Mouse (Mus musculus) heart, embryonic 10.5 days (tissue): ENCODE measurements around the gene Tusc2. TPM values are rescaled to one million over a fixed set of nuclear protein-coding genes. Genes with fewer than 3 reads are reported as not detected.

Experiments used
- DNase-seq: peaks from one replicate; pipeline ENCODE4 v3.0.0-alpha.2; 2017; ENCODE audit warnings: low spot score
- H3K27ac ChIP-seq: fragments of 300-500 bp; sonication (generic); 2 replicates; pipeline ENCODE4 v1.5.1; 2016; ENCODE audit warnings: mild to moderate bottlenecking
- H3K27me3 ChIP-seq: fragments of 300-500 bp; sonication (generic); 2 replicates; pipeline ENCODE4 v1.6.1; 2016; ENCODE audit warnings: mild to moderate bottlenecking; ENCODE audit not compliant: poor library complexity, insufficient read depth, severe bottlenecking
- H3K36me3 ChIP-seq: fragments of 300-500 bp; sonication (generic); 2 replicates; pipeline ENCODE4 v1.6.1; 2016; ENCODE audit warnings: mild to moderate bottlenecking, moderate library complexity
- H3K4me1 ChIP-seq: fragments of 300-500 bp; sonication (generic); 2 replicates; pipeline ENCODE4 v1.6.1; 2016; ENCODE audit warnings: mild to moderate bottlenecking
- H3K4me3 ChIP-seq: fragments of 300-500 bp; sonication (generic); 2 replicates; pipeline ENCODE4 v1.5.1; 2016; ENCODE audit warnings: mild to moderate bottlenecking, moderate library complexity
- H3K9me3 ChIP-seq: fragments of 300-500 bp; sonication (generic); 2 replicates; pipeline ENCODE4 v1.6.1; 2016; ENCODE audit warnings: mild to moderate bottlenecking, moderate library complexity
- WGBS: fragments of 180-500 bp; shearing (Covaris S2); methylation state at CpG from one replicate; pipeline ENCODE4 v1.1.7; 2016; 5-methylcytosine and 5-hydroxymethylcytosine counted together
- polyA plus RNA-seq: library from polyadenylated mRNA; unstranded; fragments of >200 nt; fragmentation: Nextera tagmentation; extraction: Ambion mirVana; gene quantifications from 2 replicates; pipeline ENCODE4 v1.2.1, GENCODE M21; 2016

Gene Tusc2
- polyA plus RNA-seq, 1 experiment from 2014 or later = 70.0 TPM

DNA sequence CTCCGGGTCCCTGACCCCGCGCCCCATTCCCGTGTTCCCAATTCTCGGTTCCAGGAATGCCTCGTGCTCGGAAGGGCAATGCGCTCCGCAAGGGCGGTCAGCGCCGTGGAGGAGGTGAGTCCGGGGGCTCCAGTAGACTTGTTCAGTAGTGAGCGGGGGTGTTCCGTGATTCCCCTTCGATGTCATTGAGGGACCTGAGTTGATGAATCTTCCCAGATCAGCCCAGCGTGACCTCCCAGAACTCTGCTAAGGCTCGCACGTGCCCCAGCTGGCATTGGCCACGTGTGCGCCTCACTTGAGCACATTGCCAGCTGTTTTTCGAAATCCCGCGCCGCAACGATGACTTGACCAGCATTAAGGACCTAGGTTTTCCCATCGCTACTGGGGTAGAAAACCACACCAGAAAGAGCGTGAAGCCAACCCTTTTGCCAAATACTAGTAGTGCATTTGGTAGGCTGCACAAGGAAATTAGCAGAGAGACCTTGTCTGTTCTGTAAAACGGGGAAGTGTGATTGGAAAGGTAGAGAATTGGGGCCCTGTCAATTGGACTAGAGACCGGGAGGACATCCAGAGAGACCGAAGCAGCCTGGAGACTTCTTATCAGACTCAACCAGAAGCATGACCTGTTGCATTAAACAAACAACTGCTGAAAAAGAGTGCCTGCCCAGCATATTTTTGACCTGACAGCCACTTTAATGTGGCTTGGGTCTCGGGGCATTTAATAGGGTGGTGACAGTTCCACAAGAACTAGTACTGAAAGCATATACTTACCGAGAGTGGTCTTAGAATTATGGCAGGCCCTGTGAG lies 25.0 kb downstream of the Tusc2 start:
- DNase-seq = no peak
- H3K36me3 ChIP-seq = peaks cover 52% of the 10 kb centered on the region
- H3K4me1 ChIP-seq = peaks cover 43% of the 10 kb centered on the region
- H3K4me3 ChIP-seq = peak overlapping the region; percentile 86
- 1% methylated on average over 33 of the region's 33 CpGs for WGBS
- H3K9me3 ChIP-seq = no peaks in the 10 kb centered on the region
- peak overlapping the region; percentile 91 for H3K27ac ChIP-seq
- H3K27me3 ChIP-seq = no peaks in the 10 kb centered on the region

DNA sequence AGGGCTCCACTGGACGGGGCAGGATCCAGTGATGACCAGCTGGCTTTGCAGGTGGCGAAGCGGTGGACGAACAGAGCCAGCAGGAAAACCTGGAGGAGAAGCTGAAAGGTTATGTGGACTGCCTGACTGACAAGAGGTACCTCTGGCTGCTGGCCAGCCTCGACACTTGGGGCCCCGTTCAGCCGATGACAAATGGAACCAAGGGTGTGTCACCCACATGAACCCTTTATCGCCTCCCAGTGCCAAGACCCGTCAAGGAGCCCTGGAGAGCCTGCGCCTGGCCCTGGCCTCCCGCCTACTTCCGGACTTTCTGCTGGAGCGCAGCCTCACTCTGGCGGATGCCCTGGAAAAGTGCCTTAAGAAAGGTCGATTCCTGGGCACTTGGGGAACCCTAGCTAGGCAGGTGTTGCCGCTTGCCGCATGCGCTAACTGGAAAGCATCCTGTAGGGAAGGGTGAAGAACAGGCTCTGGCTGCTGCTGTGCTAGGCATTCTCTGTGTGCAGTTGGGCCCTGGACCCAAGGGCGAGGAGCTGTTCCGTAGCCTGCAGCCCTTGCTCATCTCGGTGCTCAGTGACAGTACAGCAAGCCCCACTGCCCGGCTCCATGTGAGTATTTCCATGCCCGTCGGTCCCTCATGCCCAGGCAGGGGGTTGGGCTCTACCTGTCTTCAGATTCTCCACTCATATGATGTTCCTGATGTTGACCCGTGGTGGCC lies 27.2 kb downstream of the Tusc2 start:
- Histone ChIP-seq H3K27ac (no peak overlapping the region), H3K9me3 (no peaks in the 10 kb centered on the region), H3K4me3 (peak overlapping the region; percentile 86; the same call in 1 of the 2 replicates), H3K27me3 (no peaks in the 10 kb centered on the region), H3K4me1 (peaks cover 50% of the 10 kb centered on the region), H3K36me3 (peaks cover 57% of the 10 kb centered on the region)
- 83% methylated on average over 25 of the region's 25 CpGs for WGBS
- DNase-seq = no peak

DNA sequence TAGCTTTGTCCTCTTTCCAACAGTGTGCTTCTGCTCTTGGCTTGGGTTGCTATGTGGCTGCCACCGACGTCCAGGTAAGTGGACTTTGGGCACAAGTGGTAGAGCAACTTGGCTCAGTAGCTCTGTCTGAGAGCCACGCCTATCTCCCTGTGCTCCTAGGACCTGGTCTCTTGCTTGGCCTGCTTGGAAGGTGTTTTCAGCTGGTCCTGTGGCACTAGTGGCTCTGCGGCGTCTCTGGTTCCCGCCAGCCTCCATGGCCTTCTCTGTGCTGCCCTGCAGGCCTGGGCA lies 27.7 kb downstream of the Tusc2 start:
- Histone ChIP-seq H3K27me3 (no peaks in the 10 kb centered on the region), H3K4me3 (no peak overlapping the region), H3K36me3 (peaks cover 57% of the 10 kb centered on the region), H3K4me1 (peaks cover 50% of the 10 kb centered on the region), H3K9me3 (no peaks in the 10 kb centered on the region), H3K27ac (no peak overlapping the region)
- DNase-seq = no peak
- 97% methylated on average over 6 of the region's 6 CpGs for WGBS

DNA sequence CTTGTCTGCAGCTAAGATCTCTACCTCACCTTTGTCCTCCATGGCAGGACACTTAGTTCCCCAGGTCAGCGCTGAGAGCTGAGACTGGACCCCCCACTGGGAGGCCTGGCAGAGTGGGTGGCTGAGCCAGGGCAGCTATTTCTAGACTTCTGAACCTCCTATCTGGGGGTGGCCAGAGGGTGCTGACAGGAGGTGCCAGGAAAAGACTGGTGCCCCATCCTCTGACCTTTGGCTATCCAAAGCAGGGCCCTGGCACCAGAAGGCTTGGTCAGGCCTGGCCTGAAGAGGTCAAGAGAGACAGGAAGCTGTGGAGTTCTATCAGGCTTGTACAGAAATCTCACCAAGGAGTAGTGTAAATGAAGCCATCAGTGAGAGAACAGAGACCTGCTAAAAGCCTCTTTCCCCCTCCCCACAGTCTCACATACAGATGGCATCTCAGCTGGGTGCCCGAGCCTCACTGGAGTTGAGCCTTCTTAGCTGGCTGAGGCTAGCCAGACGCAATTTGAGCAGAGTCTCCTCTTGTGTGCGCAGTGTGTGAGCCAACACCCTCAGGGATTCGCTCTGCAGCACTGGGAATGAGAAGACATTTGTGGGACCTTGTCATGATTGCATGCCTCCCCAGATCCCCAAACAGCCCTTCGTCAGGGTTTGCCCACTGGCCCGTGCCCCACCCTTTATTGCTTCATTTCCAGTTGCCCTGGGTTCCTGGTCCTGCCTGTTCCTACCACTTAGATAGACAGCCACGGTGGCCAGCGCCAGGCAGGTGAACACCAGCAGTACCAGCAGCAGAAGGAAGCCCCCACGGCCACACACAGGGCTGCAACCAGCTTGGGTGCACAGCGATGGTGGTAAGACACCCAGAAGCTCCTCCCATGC lies 30.3 kb downstream of the Tusc2 start:
- Histone ChIP-seq H3K27ac (peak overlapping the region; percentile 42; the same call in 1 of the 2 replicates), H3K9me3 (no peaks in the 10 kb centered on the region), H3K36me3 (peaks cover 62% of the 10 kb centered on the region), H3K4me3 (0 out of 2 replicates have a peak overlapping the region, but pooled peaks have one; percentile 9), H3K27me3 (peaks cover 7% of the 10 kb centered on the region; the same call in 1 of the 2 replicates), H3K4me1 (peaks cover 57% of the 10 kb centered on the region)
- no peak for DNase-seq
- 82% methylated on average over 11 of the region's 11 CpGs for WGBS

DNA sequence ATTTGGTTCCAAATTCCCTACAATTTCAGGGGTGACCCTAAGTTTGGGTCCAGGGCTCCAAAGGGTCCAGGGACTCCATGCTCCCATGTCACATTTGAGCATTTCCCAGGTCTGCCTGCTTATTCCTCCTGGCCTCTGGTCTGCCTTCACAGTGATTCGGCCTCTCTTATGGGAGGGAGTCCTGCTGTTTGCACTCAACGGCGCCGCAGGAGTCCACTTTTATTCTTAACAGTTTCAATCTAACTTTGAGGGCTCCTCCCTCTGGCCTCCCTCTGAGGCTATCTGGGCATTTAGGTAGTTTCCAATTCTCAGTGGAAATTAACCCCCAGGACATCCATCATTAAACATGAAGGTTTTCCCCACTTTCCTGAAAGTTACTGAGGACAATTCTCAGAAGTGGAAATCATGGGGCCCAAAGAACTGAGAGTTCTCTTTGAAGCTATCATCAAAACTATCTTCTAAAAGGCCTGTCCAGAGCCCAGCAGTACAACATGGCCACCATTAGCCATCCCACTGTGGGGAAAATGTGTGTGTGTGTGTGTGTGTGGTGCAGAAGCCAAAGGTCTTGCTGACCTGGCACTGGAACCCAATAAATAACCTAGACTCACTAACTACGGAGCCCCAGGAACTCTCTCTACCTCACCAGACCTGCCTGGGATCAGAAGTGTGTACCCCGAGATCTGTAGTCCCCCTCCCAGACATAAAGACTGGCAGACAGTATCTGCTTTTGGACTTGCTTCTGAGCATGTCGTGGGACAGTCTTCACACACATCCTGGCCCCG lies 31.4 kb downstream of the Tusc2 start:
- Histone ChIP-seq H3K27ac (no peak overlapping the region), H3K36me3 (peaks cover 64% of the 10 kb centered on the region), H3K4me3 (no peak overlapping the region), H3K9me3 (no peaks in the 10 kb centered on the region), H3K4me1 (peaks cover 47% of the 10 kb centered on the region), H3K27me3 (peaks cover 18% of the 10 kb centered on the region)
- no peak for DNase-seq
- WGBS = 82% methylated on average over 8 of the region's 8 CpGs

DNA sequence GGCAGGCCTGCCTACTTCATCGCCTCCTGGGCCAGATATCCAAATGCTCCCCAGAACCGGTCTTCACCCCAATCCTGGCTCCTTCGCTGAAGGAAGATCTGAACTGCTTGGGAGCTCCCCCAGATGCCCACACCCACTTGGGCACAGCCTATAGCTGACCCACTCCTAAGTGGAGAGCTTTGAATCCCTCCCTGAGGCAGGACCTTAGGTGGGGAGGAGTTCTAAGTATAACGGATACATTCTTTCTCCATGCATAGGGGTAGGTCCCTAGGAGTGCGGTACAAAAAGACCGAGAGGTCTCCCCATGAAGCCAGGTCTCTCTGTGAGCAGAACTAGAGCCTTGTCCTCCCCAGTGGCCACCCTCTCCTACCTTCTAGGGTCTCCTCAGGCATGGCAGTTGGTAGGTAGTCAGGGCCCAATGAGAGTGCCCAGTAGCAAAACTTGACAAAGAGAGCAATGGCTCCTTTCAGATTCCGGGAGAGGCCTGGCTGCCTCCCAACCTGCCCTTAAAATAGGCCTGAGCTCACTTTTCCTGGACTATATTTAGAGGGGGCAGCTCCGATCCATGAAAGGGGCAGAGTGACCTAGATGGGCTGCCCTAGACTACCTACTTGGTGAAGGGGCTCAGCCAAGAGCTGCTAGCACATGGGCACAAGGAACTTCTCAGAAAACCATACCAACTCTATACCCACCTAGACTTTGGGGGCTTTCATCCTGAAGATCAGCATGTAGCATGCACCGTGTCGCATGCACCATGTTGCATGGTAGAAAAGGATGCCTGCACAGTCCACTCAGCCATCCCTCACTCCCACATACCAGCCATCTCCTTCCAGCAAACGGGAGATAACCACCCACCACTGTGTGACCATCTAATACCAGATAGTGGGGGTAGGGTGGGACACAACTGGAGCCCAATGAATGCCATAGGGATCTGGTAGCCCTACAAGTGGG lies 33.8 kb downstream of the Tusc2 start:
- Histone ChIP-seq H3K27me3 (peaks cover 38% of the 10 kb centered on the region), H3K27ac (peak overlapping the region; percentile 88), H3K4me1 (peaks cover 45% of the 10 kb centered on the region), H3K36me3 (peaks cover 40% of the 10 kb centered on the region), H3K9me3 (no peaks in the 10 kb centered on the region), H3K4me3 (peak overlapping the region; percentile 44)
- WGBS = 70% methylated on average over 11 of the region's 11 CpGs
- DNase-seq = no peak

DNA sequence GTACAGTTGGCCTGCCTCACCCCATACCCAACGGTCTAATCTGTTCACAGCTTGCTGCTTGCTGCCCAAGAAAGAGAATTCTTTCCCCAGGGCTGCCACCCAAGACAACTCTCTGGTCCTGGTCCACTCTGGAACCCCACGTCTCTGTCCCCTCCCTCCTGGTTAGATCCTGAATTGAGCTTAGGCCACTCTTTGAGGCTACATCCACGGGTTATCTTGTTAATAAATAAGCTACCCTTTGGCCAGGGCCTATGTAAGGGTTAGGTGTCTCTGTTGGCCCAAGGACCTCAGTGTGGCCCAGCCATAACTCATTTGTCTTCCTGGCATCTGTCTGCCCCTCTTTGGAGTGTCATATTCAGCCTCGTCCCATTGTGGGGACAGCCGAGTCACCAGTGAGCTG lies 35.3 kb downstream of the Tusc2 start:
- WGBS = 77% methylated on average over 5 of the region's 5 CpGs
- Histone ChIP-seq H3K4me1 (peaks cover 46% of the 10 kb centered on the region), H3K4me3 (no peak overlapping the region), H3K36me3 (peaks cover 25% of the 10 kb centered on the region), H3K27me3 (peaks cover 46% of the 10 kb centered on the region), H3K9me3 (no peaks in the 10 kb centered on the region), H3K27ac (0 out of 2 replicates have a peak overlapping the region, but pooled peaks have one; percentile 30)
- DNase-seq = no peak

DNA sequence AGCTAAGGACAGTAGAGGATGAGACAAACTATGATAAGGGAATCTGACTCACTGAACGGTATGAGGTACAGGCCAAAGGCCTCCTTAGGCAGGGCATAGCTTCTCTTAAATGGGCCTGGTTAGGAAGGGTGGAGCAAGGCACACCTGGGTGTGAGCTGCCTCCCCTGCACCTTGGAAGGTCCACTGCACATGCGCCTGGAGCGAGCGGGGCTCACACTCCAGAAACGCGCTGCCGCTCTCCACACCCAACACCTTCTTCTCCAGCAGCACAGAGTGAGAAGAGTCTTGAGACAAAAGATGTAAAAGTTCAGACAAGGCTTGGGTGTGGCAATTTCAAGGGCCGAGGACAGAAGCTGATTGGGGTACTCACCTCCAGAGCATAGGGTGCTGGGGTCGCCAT lies 36.4 kb downstream of the Tusc2 start:
- H3K4me1 ChIP-seq = peaks cover 50% of the 10 kb centered on the region
- no peak for DNase-seq
- 76% methylated on average over 9 of the region's 9 CpGs for WGBS
- H3K36me3 ChIP-seq = peaks cover 15% of the 10 kb centered on the region; the same call in 1 of the 2 replicates
- peaks cover 57% of the 10 kb centered on the region for H3K27me3 ChIP-seq
- no peak overlapping the region for H3K27ac ChIP-seq
- H3K9me3 ChIP-seq = no peaks in the 10 kb centered on the region
- no peak overlapping the region for H3K4me3 ChIP-seq

DNA sequence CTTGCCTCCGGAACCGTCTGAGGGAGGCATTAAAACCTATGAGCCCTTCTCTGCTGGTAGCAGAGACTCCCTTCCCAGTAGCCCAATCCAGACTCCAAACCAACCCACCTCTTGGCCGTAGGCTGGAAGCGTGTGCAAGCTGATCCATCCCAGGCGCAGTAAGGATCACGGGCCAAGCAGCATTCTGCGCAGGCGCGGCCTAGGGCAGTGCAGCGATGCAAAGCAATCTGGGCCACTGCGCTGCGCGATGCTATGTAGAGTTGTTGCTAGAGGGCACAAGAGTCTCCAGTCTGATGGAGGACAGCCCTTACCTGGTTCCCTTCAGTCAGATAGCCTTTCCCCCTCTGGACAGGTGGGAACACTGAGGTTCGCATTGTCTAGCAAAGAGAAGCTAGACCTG lies 36.8 kb downstream of the Tusc2 start:
- WGBS = 60% methylated on average over 14 of the region's 14 CpGs

DNA sequence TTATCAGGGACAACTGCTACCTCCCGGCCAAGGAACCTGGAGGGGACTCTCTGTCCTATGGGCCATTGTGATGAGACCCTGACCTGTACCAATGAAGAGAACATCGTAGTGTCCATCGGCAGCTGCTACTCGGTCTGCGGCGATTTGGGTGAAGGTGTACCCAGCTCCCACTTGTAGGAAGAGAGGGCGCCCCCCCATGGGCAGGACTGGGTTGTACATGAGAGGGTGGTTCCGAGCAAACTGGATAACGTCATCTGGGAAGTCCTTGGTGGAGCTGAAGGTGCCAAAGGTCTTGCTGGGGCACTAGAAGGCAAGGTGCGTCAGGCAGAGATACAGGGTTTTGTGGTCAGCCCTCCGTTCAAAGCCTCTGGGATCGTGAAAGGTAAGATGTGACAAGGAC lies 37.7 kb downstream of the Tusc2 start:
- Histone ChIP-seq H3K4me3 (no peak overlapping the region), H3K9me3 (no peaks in the 10 kb centered on the region), H3K27ac (no peak overlapping the region), H3K36me3 (peaks cover 8% of the 10 kb centered on the region; the same call in 1 of the 2 replicates), H3K4me1 (peaks cover 62% of the 10 kb centered on the region), H3K27me3 (peaks cover 69% of the 10 kb centered on the region)
- 72% methylated on average over 12 of the region's 12 CpGs for WGBS
- no peak for DNase-seq

More for the DNA sequence above, 36.8 kb downstream of the Tusc2 start:
- H3K36me3 ChIP-seq = peaks cover 11% of the 10 kb centered on the region; the same call in 1 of the 2 replicates
- H3K27me3 ChIP-seq = peaks cover 61% of the 10 kb centered on the region
- H3K9me3 ChIP-seq = no peaks in the 10 kb centered on the region
- peaks cover 55% of the 10 kb centered on the region for H3K4me1 ChIP-seq
- no peak for DNase-seq
- H3K4me3 ChIP-seq = no peak overlapping the region
- H3K27ac ChIP-seq = peak overlapping the region; percentile 4; the same call in 1 of the 2 replicates

DNA sequence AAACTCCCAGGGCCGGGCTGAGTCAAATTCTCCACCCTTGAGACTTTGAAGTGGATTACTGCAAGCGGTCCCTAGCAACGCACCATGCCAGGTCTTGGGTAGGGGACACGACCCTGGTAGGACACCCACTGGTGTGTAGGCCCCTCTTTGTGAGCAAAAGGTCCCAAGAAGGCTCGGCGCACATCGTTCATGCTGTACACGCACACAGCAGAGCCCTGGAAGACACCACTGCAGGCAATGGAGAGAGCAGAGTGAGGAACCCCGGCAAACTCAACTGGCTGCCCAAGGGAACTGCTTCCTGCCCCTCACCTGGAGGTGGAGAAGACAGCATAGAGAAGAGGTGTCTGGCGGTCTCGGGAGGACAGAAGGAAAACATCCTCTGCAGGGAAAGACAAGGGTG lies 38.2 kb downstream of the Tusc2 start:
- no peak overlapping the region for H3K4me3 ChIP-seq
- peaks cover 69% of the 10 kb centered on the region for H3K27me3 ChIP-seq
- peaks cover 3% of the 10 kb centered on the region; the same call in 1 of the 2 replicates for H3K36me3 ChIP-seq
- WGBS = 81% methylated on average over 11 of the region's 11 CpGs
- no peak overlapping the region for H3K27ac ChIP-seq
- no peak for DNase-seq
- no peaks in the 10 kb centered on the region for H3K9me3 ChIP-seq
- peaks cover 63% of the 10 kb centered on the region for H3K4me1 ChIP-seq
